Mouse (Mus musculus) splenic B cell, adult 2 months (primary cell): Measurements from ENCODE around the gene Neb.
A peak's percentile ranks its signal among the peaks of the same experiment; 100 is the strongest.

ENCODE experiments used
- DNase-seq: peaks from one replicate; pipeline ENCODE4 v3.0.0-alpha.2; 2011; ENCODE audit warnings: low read depth, low spot score
- H3K27me3 ChIP-seq: 2 replicates; pipeline ENCODE4 v1.6.1; 2012; ENCODE audit warnings: mild to moderate bottlenecking, low read length, moderate library complexity, mixed read lengths; ENCODE audit not compliant: control insufficient read depth, poor library complexity, insufficient read depth, severe bottlenecking
- H3K36me3 ChIP-seq: 2 replicates; pipeline ENCODE4 v1.6.1; 2012; ENCODE audit warnings: mild to moderate bottlenecking, low read length, moderate library complexity, mixed read lengths; ENCODE audit not compliant: control insufficient read depth, poor library complexity, insufficient read depth, severe bottlenecking

The Neb gene

DNA sequence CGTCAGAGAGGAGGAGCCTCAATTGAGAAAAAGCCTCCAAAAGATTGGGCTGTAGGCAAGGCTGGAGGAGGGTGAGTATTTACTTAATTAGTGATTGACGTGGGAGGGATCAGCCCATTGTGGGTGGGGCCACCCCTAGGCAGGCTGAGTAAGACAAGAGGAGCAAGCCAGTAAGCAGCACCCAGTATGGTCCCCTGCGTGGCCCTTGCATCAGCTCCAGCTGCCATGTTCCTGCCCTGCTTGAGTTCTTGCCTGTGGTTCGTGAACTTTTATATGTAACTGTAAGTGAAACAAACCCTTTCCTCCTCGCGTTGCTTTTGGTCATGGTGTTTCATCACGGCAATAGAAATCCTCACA is at the start of gene Neb:
Gene Neb (minus strand): TSS at position 27 of the 357 bp plus-strand sequence.
- peak; percentile 27 for DNase-seq
- no peaks in the 10 kb centered on the region for H3K36me3 ChIP-seq

GRCm38 (mm10) chr2:52427383-52427782 is 49.1 kb upstream of the Neb start:
- no peaks in the 10 kb centered on the region for H3K36me3 ChIP-seq
- no peaks in the 10 kb centered on the region for H3K27me3 ChIP-seq
- DNase-seq, result no peak

More for the DNA sequence above, at the start of gene Neb:
- H3K27me3 ChIP-seq, result no peaks in the 10 kb centered on the region

DNA sequence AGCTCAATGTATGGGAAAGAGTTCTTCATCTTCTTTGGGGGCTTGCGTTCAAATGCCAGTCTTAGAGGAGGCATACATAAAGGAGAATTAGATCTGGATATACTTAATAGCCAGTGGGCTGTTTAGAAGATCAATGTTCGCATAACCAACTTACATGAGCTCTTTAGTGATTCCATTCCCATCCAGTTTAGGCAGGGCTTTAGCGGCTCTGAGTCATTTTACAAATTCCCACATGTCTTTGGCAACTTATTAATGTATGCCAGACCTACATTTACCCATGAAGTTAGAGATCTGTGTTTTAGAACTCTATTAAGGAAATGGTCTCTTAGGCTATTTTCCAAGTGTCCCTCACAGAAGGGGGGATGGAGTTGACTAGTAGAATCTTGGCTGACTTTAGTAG is 47.8 kb upstream of the Neb start:
- no peaks in the 10 kb centered on the region for H3K36me3 ChIP-seq
- H3K27me3 ChIP-seq, result no peaks in the 10 kb centered on the region
- no peak for DNase-seq

- H3K27me3 ChIP-seq, result no peaks in the 10 kb centered on the region
- no peaks in the 10 kb centered on the region for H3K36me3 ChIP-seq
- DNase-seq, result no peak
Measured at GRCm38 (mm10) chr2:52425523-52425795, 47.2 kb upstream of the Neb start.

GRCm38 (mm10) chr2:52424747-52425522 is 46.7 kb upstream of the Neb start, which contains the start of gene Arl5a:
Gene Arl5a (minus strand): TSS chr2:52424901.
- H3K27me3 ChIP-seq, result no peaks in the 10 kb centered on the region
- DNase-seq, result peak; percentile 94
- H3K36me3 ChIP-seq, result no peaks in the 10 kb centered on the region

DNA sequence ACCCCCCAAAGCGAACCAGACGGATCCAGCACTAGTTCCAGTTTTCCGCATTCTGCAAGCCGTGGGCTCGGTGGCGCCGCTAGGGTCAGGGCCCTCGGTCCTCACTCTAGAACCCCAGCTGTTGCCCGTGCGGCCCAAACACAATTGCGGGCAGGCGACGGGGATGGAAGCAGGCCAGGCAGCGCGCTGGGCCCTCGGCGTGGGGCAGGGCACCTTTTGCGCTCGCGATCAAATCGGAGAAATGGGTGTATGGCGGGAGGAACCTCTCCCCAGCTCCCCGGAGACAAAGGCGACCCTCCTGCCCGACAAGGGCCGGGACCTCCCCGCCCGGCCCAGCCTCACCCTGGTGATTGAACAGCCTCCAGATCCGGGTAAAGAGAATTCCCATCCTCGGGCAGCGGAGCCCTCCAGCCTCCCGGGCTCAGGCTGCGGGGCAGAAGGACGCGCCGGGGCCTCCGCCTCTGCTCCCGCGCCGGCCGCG is 46.0 kb upstream of the Neb start:
- H3K36me3 ChIP-seq, result no peaks in the 10 kb centered on the region
- no peaks in the 10 kb centered on the region for H3K27me3 ChIP-seq
- DNase-seq, result peak; percentile 51

DNA sequence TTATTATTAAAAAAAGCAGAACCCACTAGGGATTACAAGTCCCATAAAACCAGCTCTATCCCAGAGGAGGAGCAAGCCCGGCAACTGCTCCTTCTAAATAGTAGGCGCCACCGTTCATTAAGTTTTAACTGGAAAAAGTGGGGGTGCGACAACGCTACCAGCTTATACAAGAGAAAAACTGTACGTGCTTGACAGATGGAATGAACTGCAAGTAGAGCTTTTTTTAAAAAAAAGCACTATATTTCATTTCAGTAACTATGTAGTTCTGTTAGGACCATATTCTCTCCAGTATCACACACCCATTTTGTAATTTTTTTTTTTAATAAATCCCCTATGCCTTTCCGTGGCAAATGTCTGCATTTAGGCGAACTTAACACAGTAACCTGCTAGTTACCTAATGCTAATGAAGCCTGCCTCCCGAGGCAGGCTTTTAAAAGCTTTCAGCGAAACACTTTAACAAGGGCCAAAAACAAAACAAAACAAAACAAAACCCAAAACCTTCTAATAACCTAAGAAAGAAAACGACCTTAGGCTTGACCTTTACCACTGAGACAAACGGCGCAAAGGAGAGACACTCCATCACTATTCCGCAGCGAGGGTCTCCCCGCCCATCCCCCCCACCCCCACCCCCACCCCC is 45.5 kb upstream of the Neb start:
- no peak for DNase-seq
- H3K36me3 ChIP-seq, result no peaks in the 10 kb centered on the region
- no peaks in the 10 kb centered on the region for H3K27me3 ChIP-seq

DNA sequence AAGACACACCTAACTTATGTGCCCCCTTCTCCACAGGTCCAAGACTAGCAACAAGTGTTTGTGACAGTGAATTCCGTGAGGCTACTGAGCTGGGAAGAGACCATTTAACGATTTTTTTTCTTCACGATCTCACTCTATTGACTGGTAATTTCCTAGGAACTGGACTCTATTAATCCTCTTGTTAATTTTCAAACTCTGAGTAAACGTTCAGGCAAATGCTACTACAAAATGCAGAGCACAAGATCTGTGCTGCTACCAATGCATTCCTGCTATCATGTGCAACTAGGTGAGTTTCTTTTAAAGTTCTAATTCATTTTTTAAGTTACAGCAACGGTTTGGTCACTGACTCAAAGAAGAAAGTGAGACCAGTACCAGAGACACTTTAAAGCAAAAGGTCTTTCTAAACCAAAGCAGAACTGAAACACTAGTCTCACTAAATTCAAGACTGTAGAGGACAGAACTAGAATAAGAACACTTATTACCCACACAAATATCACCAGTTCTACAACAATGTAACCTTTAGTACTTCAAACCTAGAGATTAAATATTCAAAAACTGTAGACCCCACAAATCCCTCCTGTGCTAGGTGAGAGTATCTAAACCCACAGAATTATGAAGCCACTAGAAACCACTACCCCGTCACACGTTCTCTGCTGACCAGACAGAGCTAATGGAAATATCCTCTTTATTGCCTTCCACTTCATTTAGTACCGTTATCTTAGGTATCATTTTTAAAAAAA is 44.8 kb upstream of the Neb start:
- no peaks in the 10 kb centered on the region for H3K36me3 ChIP-seq
- H3K27me3 ChIP-seq, result no peaks in the 10 kb centered on the region
- peak; percentile 46 for DNase-seq

DNA sequence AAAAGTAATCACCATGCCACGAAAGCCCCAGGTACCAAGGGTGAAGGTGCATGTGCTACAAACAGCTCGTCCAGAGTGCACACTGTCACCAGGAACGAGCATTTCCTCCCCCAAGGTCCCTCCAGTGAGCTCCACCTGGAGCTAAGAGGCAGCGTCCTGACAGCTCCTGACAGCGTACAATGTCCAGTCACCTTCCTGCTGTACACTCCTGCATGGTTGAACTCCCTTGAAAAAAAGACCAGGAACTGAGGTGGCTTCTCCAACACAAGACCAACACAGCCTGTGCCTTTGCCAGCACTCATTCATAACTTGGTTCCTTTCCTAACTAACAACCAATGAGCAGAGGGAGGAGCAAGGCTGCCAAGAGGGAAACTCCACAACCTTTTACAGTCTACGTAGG is 42.9 kb upstream of the Neb start:
- H3K27me3 ChIP-seq, result no peaks in the 10 kb centered on the region
- no peak for DNase-seq
- no peaks in the 10 kb centered on the region for H3K36me3 ChIP-seq

DNA sequence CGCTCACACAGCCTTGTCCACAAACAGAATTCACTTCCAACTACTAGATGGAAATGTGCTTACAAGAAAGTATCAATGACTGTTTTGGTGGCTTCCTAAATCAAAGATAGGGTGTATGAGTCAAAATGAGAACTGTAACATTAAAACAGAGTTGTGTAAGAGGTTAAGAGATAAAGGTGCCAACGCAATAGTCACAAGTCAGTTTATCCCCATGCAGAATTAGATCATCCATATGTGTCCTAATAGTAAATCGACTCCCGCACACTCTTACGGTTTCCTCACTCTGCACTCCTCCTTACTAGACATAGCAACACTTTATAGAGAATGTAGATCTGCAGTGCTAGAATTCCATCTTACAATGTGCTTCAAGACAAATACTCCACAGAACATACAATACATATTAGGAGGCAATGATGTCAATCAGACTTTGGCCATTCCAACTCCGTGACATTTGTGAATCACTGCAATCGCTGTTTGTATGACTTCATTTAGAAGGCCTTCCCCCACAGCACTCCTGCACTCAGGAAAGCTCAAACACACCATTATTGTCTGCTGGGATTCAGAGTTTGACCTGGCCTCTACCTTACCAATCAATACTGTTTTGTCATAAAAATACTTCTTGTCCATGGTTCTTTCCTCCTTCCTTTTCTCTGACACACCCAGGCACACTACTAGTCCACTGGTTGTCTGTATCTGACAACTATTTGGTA is 41.9 kb upstream of the Neb start:
- Histone ChIP-seq H3K27me3 (no peaks in the 10 kb centered on the region), H3K36me3 (no peaks in the 10 kb centered on the region)
- DNase-seq, result no peak

GRCm38 (mm10) chr2:52419295-52419694 is 41.0 kb upstream of the Neb start:
- no peaks in the 10 kb centered on the region for H3K36me3 ChIP-seq
- no peaks in the 10 kb centered on the region for H3K27me3 ChIP-seq
- DNase-seq, result no peak

GRCm38 (mm10) chr2:52412524-52413037 is 34.3 kb upstream of the Neb start:
- Histone ChIP-seq H3K36me3 (peaks cover 5% of the 10 kb centered on the region; the same call in 1 of the 2 replicates), H3K27me3 (no peaks in the 10 kb centered on the region)
- DNase-seq, result no peak

DNA sequence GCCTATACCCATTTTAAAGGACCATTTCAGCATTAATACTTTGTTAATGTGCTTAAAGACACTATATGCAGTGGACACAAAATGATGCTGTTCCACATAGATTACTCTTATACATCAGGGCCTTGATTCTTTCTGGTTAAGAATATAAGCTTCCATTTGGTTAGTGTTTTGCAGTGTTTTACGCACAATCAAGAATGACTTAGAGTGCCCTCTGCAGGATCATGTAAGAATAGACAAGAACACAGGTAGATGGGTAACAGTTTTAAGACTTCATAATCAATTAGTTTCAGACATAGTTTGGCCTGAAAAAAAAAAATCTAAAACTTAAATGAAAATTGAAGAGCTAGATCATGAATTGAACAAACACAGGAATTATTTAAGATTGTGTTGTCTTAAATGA is 28.2 kb upstream of the Neb start:
- no peaks in the 10 kb centered on the region for H3K27me3 ChIP-seq
- H3K36me3 ChIP-seq, result peaks cover 5% of the 10 kb centered on the region; the same call in 1 of the 2 replicates
- peak; percentile 57 for DNase-seq

DNA sequence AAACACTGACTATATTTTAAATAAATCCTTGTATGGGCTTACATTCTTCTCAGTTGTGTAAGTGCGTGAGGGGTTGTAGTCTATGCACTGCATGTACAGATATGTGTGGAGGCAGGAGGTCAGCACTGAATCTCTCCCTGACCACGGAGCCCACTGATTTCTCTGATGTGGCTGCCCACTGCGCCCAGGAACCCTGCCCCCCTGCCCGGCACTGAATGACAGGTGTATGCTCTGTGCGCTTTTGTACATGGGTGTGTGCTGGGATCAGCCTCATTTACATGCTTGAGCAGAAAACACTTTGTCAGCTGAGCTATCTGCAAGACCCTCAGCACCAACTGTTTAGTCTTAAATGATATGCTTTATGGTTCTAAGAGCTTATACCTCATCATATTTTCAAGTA is 27.0 kb upstream of the Neb start:
- Histone ChIP-seq H3K36me3 (peaks cover 4% of the 10 kb centered on the region; the same call in 1 of the 2 replicates), H3K27me3 (no peaks in the 10 kb centered on the region)
- no peak for DNase-seq
